Mouse (Mus musculus) heart, embryonic 13.5 days (tissue): ENCODE measurements at regions not wholly inside any gene's neighbourhood (a gene's known extent, or its start where the extent isn't known, plus 50 kb on each side); places are given as distances from the start of the nearest gene placed in this dataset.

Source experiments
- ATAC-seq: fragments of 200-750 bp; cut with Nextera tagmentation; 2 replicates; pipeline ENCODE4 v1.8.0; 2017; ENCODE audit warnings: moderate TSS enrichment; ENCODE audit not compliant: insufficient number of reproducible peaks, low FRiP score, low TSS enrichment; ENCODE audit errors: extremely low read depth
- H3K27ac ChIP-seq: fragments of 300-500 bp; sonication (generic); replicated peaks from 2 replicates; pipeline ENCODE4 v1.5.1; 2015; ENCODE audit warnings: moderate library complexity, mild to moderate bottlenecking, inconsistent platforms
- H3K27me3 ChIP-seq: fragments of 300-500 bp; sonication (generic); replicated peaks from 2 replicates; pipeline ENCODE4 v1.6.1; 2015; ENCODE audit warnings: mild to moderate bottlenecking, inconsistent platforms
- H3K36me3 ChIP-seq: fragments of 300-500 bp; sonication (generic); 2 replicates; pipeline ENCODE4 v1.6.1; 2015; ENCODE audit warnings: mild to moderate bottlenecking, inconsistent platforms
- H3K4me1 ChIP-seq: fragments of 300-500 bp; sonication (generic); 2 replicates; pipeline ENCODE4 v1.6.1; 2015; ENCODE audit warnings: inconsistent platforms
- H3K4me2 ChIP-seq: fragments of 300-500 bp; sonication (generic); 2 replicates; pipeline ENCODE4 v1.6.1; 2015; ENCODE audit warnings: inconsistent platforms, mild to moderate bottlenecking, moderate library complexity
- H3K4me3 ChIP-seq: fragments of 300-500 bp; sonication (generic); 2 replicates; pipeline ENCODE4 v1.5.1; 2015; ENCODE audit warnings: moderate library complexity, mild to moderate bottlenecking, inconsistent platforms
- H3K9ac ChIP-seq: fragments of 300-500 bp; sonication (generic); 2 replicates; pipeline ENCODE4 v1.6.1; 2015; ENCODE audit warnings: inconsistent platforms, mild to moderate bottlenecking, moderate library complexity
- H3K9me3 ChIP-seq: fragments of 300-500 bp; sonication (generic); 2 replicates; pipeline ENCODE4 v1.6.1; 2016; ENCODE audit warnings: inconsistent platforms
- WGBS: fragments of 180-500 bp; shearing (Covaris S2); methylation state at CpG from one replicate; pipeline ENCODE4 v1.1.7; 2015; ENCODE audit warnings: mixed read lengths; 5-methylcytosine and 5-hydroxymethylcytosine counted together

DNA sequence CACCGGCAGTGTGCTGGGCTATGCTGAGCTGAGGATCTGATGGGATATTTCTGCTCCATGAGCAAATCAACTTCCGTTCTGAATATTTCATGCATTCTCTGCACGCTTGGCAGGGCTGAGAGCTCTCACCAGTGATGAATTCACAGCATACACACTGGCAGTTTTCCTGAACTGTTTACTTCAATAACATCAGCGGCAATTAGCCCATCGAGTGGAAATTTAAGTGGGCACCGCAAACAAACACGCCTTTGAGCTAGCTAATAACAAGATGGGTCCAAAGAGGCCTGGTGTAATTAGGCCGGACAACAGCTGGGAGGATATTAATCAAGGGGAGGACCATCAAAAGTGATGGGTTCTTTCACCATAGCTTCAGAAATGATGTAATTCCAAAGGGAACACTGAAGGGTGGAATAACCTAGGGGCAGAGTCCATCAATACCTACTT is 938.6 kb downstream of the Synb start:
- ATAC-seq, result no peak
- Histone ChIP-seq H3K27me3 (no peaks in the 10 kb centered on the region), H3K4me2 (no peak overlapping the region), H3K4me1 (no peaks in the 10 kb centered on the region), H3K27ac (no peak overlapping the region), H3K36me3 (no peaks in the 10 kb centered on the region), H3K9ac (no peak overlapping the region), H3K9me3 (no peaks in the 10 kb centered on the region), H3K4me3 (no peak overlapping the region)
- WGBS, result 79% methylated on average over 8 of the region's 8 CpGs

DNA sequence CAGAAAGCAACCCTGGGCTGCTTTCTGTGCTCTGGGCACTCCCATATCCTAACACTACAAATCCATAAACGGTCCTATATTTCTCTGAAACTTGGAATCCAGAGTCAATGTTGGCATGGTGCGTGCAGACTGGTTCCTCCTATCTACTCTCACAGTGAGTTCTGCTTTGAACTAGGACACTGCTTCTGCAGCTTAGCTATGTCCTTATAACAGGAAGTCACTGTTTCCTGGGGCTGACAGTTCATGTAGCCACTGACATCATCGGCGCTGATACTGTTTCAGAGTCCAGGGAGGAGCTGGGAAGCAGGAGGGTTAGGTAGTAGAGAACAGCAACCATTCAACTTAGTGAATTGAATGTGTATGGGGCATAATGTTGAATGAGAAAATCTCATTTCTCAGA is 948.6 kb downstream of the Synb start:
- Histone ChIP-seq H3K4me1 (peaks cover 7% of the 10 kb centered on the region), H3K27me3 (no peaks in the 10 kb centered on the region), H3K9me3 (no peaks in the 10 kb centered on the region), H3K36me3 (no peaks in the 10 kb centered on the region), H3K4me2 (no peak overlapping the region), H3K9ac (no peak overlapping the region), H3K4me3 (no peak overlapping the region), H3K27ac (peak overlapping the region; percentile 38; the same call in 1 of the 2 replicates)
- no peak for ATAC-seq
- 32% methylated on average over 4 of the region's 4 CpGs for WGBS

DNA sequence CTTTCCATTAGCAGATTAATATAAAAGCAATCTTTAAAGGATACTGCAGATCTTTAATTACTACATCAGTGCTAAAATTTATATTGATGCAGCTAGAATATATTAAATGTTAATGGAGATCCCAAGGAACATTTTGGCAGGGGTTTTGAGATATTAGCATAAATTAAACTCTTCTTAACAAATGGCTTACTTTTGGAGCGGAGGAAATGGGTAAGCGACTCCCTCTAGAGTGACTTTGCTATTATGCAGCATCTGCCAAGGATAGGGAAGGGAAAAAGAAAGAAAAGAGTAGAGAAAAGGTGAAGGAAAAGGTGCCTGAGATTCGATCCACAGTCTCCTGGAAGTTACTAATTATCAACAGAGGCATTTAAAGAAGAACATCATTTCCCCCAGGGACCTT is 949.4 kb downstream of the Synb start:
- no peak overlapping the region for H3K4me2 ChIP-seq
- peaks cover 7% of the 10 kb centered on the region for H3K4me1 ChIP-seq
- no peak overlapping the region for H3K9ac ChIP-seq
- H3K4me3 ChIP-seq, result no peak overlapping the region
- no peak overlapping the region for H3K27ac ChIP-seq
- WGBS, result 67% methylated on average over 3 of the region's 3 CpGs
- H3K9me3 ChIP-seq, result no peaks in the 10 kb centered on the region
- H3K36me3 ChIP-seq, result no peaks in the 10 kb centered on the region
- no peak for ATAC-seq
- H3K27me3 ChIP-seq, result no peaks in the 10 kb centered on the region

DNA sequence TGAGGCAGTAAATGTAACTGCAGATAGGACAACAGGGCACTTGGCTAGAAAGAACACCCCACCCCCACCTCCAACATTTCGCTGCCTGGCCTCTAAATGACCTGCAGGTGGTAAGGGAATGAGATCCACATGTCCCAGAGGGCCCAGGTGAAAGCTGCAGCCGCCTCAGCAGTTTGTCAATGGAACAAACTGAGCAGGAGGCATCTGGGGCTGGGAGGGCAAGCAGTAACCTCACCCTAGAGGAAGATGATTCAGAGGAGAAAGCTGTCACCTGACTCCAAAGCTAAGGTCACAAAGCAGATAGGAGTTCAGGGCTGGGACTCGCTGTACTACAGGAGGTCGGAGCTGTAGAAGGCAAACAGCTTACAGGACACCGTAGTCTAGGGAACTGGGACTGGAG is 955.7 kb downstream of the Synb start:
- H3K4me2 ChIP-seq, result no peak overlapping the region
- peaks cover 3% of the 10 kb centered on the region; the same call in 1 of the 2 replicates for H3K4me1 ChIP-seq
- H3K27ac ChIP-seq, result no peak overlapping the region
- H3K9ac ChIP-seq, result no peak overlapping the region
- H3K9me3 ChIP-seq, result no peaks in the 10 kb centered on the region
- no peak for ATAC-seq
- no peaks in the 10 kb centered on the region for H3K36me3 ChIP-seq
- no peak overlapping the region for H3K4me3 ChIP-seq
- H3K27me3 ChIP-seq, result no peaks in the 10 kb centered on the region
- 48% methylated on average over 5 of the region's 5 CpGs for WGBS

DNA sequence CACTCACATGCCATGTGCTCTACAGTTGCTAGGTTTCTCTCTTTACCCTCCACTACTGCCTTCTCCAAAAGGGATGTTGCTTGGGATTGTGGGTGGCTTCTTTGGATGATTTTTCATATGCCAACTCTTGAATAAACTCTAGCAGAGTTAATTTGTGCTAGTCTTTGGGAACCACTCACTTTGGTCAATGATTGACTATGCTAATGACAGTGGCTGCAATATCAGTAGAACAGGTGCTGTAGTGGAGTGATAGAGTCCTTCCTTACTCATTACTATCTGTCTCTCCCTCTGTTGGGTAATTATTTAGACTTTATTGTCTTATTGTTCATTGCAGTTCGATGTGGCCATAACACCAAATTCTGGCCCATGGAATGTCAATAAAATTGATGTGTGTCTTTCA is 969.0 kb downstream of the Synb start:
- 72% methylated on average over 1 of the region's 1 CpGs for WGBS
- Histone ChIP-seq H3K9ac (no peak overlapping the region), H3K4me3 (no peak overlapping the region), H3K27me3 (no peaks in the 10 kb centered on the region; the same call in 1 of the 2 replicates), H3K9me3 (no peaks in the 10 kb centered on the region), H3K27ac (no peak overlapping the region), H3K4me2 (no peak overlapping the region), H3K36me3 (no peaks in the 10 kb centered on the region), H3K4me1 (no peaks in the 10 kb centered on the region)
- ATAC-seq, result no peak

DNA sequence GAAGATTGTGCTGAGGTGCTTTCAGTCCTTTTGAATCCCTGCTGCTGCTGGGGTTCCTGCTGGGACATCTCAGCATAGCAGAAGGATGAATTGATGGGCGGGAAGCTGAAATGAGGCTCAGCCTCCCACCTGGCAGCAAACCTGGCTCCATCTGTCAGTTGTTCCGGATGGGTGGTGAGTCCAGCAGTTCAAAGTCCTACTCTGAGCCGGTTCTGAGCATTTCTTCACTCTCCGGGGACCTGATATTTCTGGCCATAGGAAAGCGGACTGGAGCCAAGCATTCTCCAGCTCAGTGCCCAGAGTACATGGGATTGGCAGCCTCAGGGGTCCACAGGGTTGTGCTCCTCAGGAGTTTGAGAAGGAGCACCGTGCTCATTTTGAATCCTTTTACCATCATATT is 971.1 kb downstream of the Synb start:
- no peak overlapping the region for H3K27ac ChIP-seq
- no peak overlapping the region for H3K9ac ChIP-seq
- no peaks in the 10 kb centered on the region for H3K9me3 ChIP-seq
- H3K4me2 ChIP-seq, result no peak overlapping the region
- no peaks in the 10 kb centered on the region for H3K4me1 ChIP-seq
- H3K4me3 ChIP-seq, result no peak overlapping the region
- no peak for ATAC-seq
- 55% methylated on average over 6 of the region's 6 CpGs for WGBS
- H3K36me3 ChIP-seq, result no peaks in the 10 kb centered on the region
- H3K27me3 ChIP-seq, result no peaks in the 10 kb centered on the region; the same call in 1 of the 2 replicates

DNA sequence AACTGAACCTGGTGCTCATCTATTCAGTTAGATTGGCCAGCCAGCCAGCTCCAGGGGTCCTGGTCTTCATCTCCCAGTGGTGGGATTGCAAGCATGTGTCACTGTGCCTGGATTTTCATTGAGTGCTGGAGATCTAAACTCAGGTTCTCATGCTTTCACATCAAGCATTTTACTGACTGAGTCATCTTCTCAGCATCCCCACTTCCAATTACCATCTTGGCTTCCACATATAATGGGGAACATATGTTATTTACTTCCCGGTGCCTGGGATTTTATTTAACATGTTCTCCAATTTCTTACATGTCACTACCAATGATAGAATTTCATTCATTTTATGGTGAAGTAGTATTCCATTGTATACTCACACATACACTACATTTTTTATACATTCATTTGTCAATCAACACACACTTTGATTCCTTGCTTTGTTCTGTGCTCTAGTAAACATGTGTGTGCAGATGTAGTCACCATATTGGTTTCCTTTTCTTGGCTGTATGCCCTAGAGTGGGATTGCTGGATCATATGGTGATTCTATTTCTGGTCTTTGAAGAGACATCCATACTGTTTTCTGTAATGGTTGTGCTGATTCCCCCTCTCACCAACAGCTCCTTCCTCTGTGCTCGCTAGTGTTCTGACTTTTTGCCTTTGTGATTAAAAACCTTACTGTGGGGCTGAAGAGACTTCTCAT is 986.0 kb downstream of the Synb start:
- no peak for ATAC-seq
- Histone ChIP-seq H3K4me2 (no peak overlapping the region), H3K9ac (no peak overlapping the region), H3K4me1 (peaks cover 9% of the 10 kb centered on the region), H3K27ac (no peak overlapping the region), H3K4me3 (no peak overlapping the region), H3K9me3 (no peaks in the 10 kb centered on the region), H3K36me3 (no peaks in the 10 kb centered on the region), H3K27me3 (no peaks in the 10 kb centered on the region)
- 75% methylated on average over 2 of the region's 2 CpGs for WGBS

DNA sequence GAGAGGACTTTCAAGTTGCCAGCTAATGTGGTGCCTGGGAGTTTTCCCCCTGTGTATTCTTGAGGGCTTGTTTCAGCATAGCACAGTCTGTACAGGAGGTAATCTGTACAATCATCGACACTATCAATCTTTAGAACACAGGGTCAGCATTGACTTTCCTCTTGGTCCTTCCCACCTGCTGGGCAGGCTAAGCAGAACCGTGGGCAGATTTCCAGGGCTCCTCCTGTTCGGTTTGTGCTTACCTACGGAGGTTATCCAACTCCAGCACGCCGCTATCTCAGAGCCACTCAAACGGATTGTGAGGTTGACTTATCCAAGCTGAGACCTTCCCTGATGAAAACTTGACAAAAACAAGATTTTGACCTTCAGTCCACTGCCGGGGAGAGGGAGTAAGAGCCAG is 988.9 kb downstream of the Synb start:
- H3K9me3 ChIP-seq, result no peaks in the 10 kb centered on the region
- H3K27ac ChIP-seq, result no peak overlapping the region
- WGBS, result 31% methylated on average over 8 of the region's 8 CpGs
- H3K4me3 ChIP-seq, result no peak overlapping the region
- peaks cover 9% of the 10 kb centered on the region for H3K4me1 ChIP-seq
- no peaks in the 10 kb centered on the region for H3K27me3 ChIP-seq
- H3K9ac ChIP-seq, result no peak overlapping the region
- H3K4me2 ChIP-seq, result no peak overlapping the region
- no peak for ATAC-seq
- no peaks in the 10 kb centered on the region for H3K36me3 ChIP-seq

DNA sequence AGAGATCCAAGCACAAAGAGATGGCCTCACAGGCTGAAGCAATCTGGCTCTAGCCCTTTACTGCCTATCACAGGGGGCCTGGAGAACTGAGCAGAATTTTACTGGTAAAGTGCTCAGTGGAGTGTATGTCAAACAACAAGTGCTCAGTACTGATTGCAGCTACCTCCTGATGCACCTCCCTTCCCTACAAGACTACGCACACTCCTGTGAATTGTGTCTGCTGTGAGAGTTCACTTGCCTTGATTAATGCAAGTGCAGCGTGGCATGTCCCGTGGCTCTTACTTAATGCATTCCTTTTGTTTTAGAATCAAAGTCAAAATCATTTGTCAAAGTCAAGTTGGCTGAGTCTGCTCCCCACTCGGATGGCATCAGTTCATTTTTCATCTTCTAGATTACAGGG is 992.4 kb downstream of the Synb start:
- Histone ChIP-seq H3K4me3 (no peak overlapping the region), H3K27ac (no peak overlapping the region), H3K4me2 (no peak overlapping the region), H3K9me3 (no peaks in the 10 kb centered on the region), H3K9ac (no peak overlapping the region), H3K36me3 (no peaks in the 10 kb centered on the region), H3K4me1 (peaks cover 9% of the 10 kb centered on the region), H3K27me3 (no peaks in the 10 kb centered on the region)
- no peak for ATAC-seq
- WGBS, result 70% methylated on average over 4 of the region's 4 CpGs

DNA sequence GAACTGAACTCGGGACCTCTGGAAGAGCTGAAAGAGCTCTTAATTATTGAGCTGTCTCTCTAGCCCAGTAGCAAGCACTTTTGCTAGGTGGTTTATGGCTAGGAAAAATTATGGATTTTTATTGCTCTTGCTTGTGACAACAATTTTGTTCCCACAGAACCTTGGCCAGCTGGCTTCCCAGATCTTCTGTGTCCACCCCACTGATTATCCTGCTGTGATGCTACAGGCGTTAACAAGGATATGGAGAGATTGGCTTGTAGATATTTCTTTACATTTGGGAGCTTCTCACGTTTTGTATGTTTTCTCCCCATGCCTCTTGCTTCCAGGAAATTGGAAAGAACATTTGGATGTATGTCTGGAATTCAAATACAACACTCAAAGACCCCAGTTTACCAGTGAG is 1008.6 kb downstream of the Synb start:
- no peak overlapping the region for H3K4me3 ChIP-seq
- 56% methylated on average over 3 of the region's 3 CpGs for WGBS
- no peak overlapping the region for H3K9ac ChIP-seq
- no peaks in the 10 kb centered on the region; the same call in 1 of the 2 replicates for H3K9me3 ChIP-seq
- ATAC-seq, result no peak
- H3K4me2 ChIP-seq, result no peak overlapping the region
- no peak overlapping the region for H3K27ac ChIP-seq
- H3K4me1 ChIP-seq, result no peaks in the 10 kb centered on the region
- no peaks in the 10 kb centered on the region for H3K27me3 ChIP-seq
- no peaks in the 10 kb centered on the region for H3K36me3 ChIP-seq

DNA sequence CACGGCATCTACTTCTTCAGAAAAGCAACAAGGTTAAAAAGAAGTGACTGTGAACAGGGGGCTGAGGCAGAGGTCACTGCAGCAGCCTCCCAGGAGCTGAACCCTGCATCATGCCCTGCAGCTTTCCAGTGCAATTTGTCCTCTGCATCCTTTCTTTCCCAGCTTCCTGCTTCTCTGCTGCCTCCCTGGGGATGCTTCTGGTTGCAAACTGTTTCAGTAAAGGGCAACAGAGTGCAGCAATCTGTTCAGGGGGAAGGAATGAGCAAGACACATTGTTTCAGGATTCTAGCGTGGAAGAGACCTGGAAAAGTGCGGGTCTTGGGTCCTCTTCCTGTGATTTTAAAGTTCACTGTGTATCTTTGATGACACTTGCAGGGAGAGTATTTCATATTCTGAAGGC is 1032.7 kb downstream of the Synb start:
- Histone ChIP-seq H3K27me3 (no peaks in the 10 kb centered on the region), H3K36me3 (no peaks in the 10 kb centered on the region), H3K4me1 (no peaks in the 10 kb centered on the region), H3K27ac (no peak overlapping the region), H3K9ac (no peak overlapping the region), H3K9me3 (no peaks in the 10 kb centered on the region), H3K4me2 (no peak overlapping the region), H3K4me3 (no peak overlapping the region)
- ATAC-seq, result no peak
- WGBS, result 66% methylated on average over 3 of the region's 3 CpGs

DNA sequence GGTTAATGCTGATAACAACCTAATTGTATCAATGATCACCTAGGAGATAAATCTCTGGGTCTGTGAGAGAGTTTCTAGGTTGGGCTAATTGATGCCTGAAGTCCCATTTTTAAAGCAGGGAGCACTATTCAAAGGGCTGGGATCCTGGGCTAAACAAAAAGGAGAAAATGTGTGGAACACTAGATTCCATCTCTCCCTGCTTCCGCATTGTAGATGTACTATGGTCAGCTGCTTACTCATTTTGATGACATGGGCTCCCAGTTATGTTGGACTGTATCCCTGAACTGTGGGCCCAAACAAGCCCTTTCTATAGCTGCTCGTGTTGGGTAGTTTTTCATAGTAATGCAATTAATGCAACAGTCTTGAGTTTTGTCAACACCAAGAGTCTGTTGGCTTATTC is 1047.1 kb downstream of the Synb start:
- no peak overlapping the region for H3K27ac ChIP-seq
- WGBS, result 79% methylated on average over 2 of the region's 2 CpGs
- no peak overlapping the region for H3K4me3 ChIP-seq
- H3K36me3 ChIP-seq, result no peaks in the 10 kb centered on the region
- H3K9me3 ChIP-seq, result no peaks in the 10 kb centered on the region
- no peak for ATAC-seq
- no peaks in the 10 kb centered on the region for H3K27me3 ChIP-seq
- no peak overlapping the region for H3K9ac ChIP-seq
- H3K4me1 ChIP-seq, result no peaks in the 10 kb centered on the region
- no peak overlapping the region for H3K4me2 ChIP-seq
